Mouse (Mus musculus) ovary, adult 10 weeks (tissue): ENCODE measurements around the gene Josd1. TPM values are rescaled to one million over a fixed set of nuclear protein-coding genes. Genes with fewer than 3 reads are reported as not detected.

Experiments
- polyA plus RNA-seq: library from polyadenylated mRNA; stranded (reverse); fragments of 350-450 nt; fragmentation: Illumina TruSeq; extraction: RNeasy Lipid Tissue Mini Kit (QIAGEN cat#74804); gene quantifications from one replicate; pipeline ENCODE4 v1.2.3, GENCODE M21; 2014

Gene Josd1
- 24.8 TPM for polyA plus RNA-seq

GRCm38 (mm10) chr15:79687646-79688267 is at the start of gene Josd1:
Gene Josd1 (minus strand): TSS chr15:79687919.

GRCm38 (mm10) chr15:79690426-79691022 is 2.8 kb upstream of the Josd1 start, which contains the start of gene Gtpbp1:
Gene Gtpbp1 (plus strand): TSS chr15:79690845.

GRCm38 (mm10) chr15:79670249-79670971 is 17.3 kb downstream of the Josd1 start, which contains the start of gene Tomm22:
Gene Tomm22 (plus strand): TSS chr15:79670861.

GRCm38 (mm10) chr15:79658531-79659375 is 29.0 kb downstream of the Josd1 start, which contains the start of the genes Fam227a and Cby1:
Gene Fam227a (minus strand): TSS chr15:79658956.
Gene Cby1 (plus strand): TSS chr15:79659199.

Other genes with a start within 250 kb of the Josd1 start
- 13.7 TPM for gene Csnk1e, start 232.4 kb downstream of the Josd1 start, polyA plus RNA-seq
- not detected for gene Kcnj4, start 182.7 kb downstream of the Josd1 start, polyA plus RNA-seq
- gene Kdelr3, start 171.5 kb downstream of the Josd1 start, polyA plus RNA-seq, result 14.0 TPM
- 237 TPM for gene Ddx17, start 141.2 kb downstream of the Josd1 start, polyA plus RNA-seq
- 1.3 TPM for gene Dmc1, start 82.8 kb downstream of the Josd1 start, polyA plus RNA-seq
- gene Fam227a, start 29.0 kb downstream of the Josd1 start, polyA plus RNA-seq, result 1.5 TPM
- 2.4 TPM for gene Cby1, start 28.7 kb downstream of the Josd1 start, polyA plus RNA-seq
- 270 TPM for gene Tomm22, start 17.1 kb downstream of the Josd1 start, polyA plus RNA-seq
- gene Gtpbp1, start 2.9 kb upstream of the Josd1 start, polyA plus RNA-seq, result 1.2 TPM
- 6.8 TPM for gene Sun2, start 54.6 kb upstream of the Josd1 start, polyA plus RNA-seq
- gene Dnal4, start 89.9 kb upstream of the Josd1 start, polyA plus RNA-seq, result 1.7 TPM
- 0.86 TPM for gene Nptxr, start 116.8 kb upstream of the Josd1 start, polyA plus RNA-seq
- gene Npcd, start 146.3 kb upstream of the Josd1 start, polyA plus RNA-seq, result not detected
- gene Cbx6, start 146.8 kb upstream of the Josd1 start, polyA plus RNA-seq, result 8.3 TPM
- gene Apobec3, start 203.7 kb upstream of the Josd1 start, polyA plus RNA-seq, result 14.4 TPM